In the genomic region with DNA sequence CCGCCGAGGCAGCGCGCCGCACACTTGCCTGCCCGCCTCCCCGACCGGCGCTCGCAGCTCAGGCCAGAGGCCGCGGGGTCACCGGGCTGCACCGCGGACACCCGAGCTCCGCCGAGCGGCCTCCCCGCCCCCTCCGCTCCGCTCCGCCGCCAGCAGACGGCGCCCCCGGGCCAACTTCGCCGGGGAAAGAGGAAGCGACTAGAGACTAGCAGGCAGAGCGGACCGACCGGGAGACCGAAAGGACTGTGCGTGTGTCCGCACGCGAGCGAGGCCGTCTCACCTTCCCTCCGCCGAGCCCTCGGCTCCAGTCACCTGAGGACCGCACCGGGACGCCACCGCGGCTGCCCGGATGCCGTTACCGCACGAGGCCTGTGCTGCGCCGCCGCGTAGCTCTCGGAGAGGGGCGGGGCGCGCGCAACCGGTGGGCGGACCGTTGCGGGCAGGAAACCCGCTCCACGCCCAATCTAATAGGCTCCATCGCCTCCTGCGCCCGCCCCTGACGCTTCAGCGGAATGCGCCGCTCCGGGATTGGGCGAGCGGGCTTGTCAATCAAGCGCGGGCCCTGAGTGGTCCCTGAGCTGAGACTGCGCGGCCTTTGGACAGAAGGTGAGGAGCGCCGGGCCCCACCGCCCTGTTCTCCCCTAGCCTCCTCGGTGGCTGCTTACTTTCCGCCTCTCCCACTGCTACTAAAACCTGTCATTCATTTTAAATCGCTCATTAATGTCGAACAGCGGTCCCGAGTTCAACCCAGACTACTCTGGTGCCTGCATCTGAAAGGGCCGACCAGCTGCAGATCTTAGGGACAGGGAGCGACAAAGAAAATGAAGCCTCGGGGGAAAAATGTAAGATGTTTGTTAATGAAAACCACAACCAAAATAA, we compare ENCODE assay signal across 8 mouse cellular contexts. TPM values are rescaled to one million over a fixed set of nuclear protein-coding genes. Genes with fewer than 3 reads are reported as not detected.
DNase-seq lines count a peak whose midpoint lies in the region; ATAC-seq and TF ChIP-seq lines count a peak whose summit lies in the region.

A gene (minus strand): TSS at position 420 of the 879 bp plus-strand sequence.

- peak; percentile 100 for ATAC-seq in forebrain, postnatal 0 days
- ATAC-seq in lung, embryonic 15.5 days (ENCODE audit: borderline replicate concordance, extremely low read depth, low FRiP score, low TSS enrichment), result peak; percentile 100

- H3K27ac ChIP-seq in MEL (ENCODE audit: control insufficient read depth, low read depth, low read length), result peak within 1 kb of the TSS; percentile 69
- peak within 1 kb of the TSS; percentile 81 for H3K27ac ChIP-seq in cerebellum, adult 2 months (ENCODE audit: insufficient read depth, low read length)
- H3K27ac ChIP-seq in forebrain, postnatal 0 days (ENCODE audit: low read depth, low read length), result peak within 1 kb of the TSS; percentile 82
- H3K27ac ChIP-seq in lung, embryonic 15.5 days, result peak within 1 kb of the TSS; percentile 94

- no peaks in the 10 kb centered on the region for H3K27me3 ChIP-seq in MEL (ENCODE audit: control insufficient read depth in 1 of 2, insufficient read depth in 2 of 2, low read length in 2 of 2)
- no peaks in the 10 kb centered on the region for H3K27me3 ChIP-seq in cerebellum, adult 2 months (ENCODE audit: control insufficient read depth, insufficient read depth, low read length)
- H3K27me3 ChIP-seq in forebrain, postnatal 0 days (ENCODE audit: insufficient read depth, low read length), result no peaks in the 10 kb centered on the region
- no peaks in the 10 kb centered on the region for H3K27me3 ChIP-seq in lung, embryonic 15.5 days

- peaks cover 3 to 10% of the 10 kb centered on the region in 2 experiments; a peak in 2 of 4 replicates for H3K4me1 ChIP-seq in MEL (ENCODE audit: control insufficient read depth in 1 of 2, insufficient read depth in 2 of 2, low read length in 2 of 2)
- H3K4me1 ChIP-seq in cerebellum, adult 2 months (ENCODE audit: control insufficient read depth, insufficient read depth, low read length), result no peaks in the 10 kb centered on the region; the same call in 1 of the 2 replicates
- H3K4me1 ChIP-seq in forebrain, postnatal 0 days (ENCODE audit: insufficient read depth), result peaks cover 8% of the 10 kb centered on the region
- peaks cover 16% of the 10 kb centered on the region; the same call in 1 of the 2 replicates for H3K4me1 ChIP-seq in lung, embryonic 15.5 days

- peak; percentile 98 for DNase-seq in MEL (ENCODE audit: low read depth, low spot score)
- DNase-seq in cerebellum, adult 2 months, result peak; percentile 100
- peak; percentile 99 for DNase-seq in forebrain, postnatal 0 days
- peak; percentile 99 for DNase-seq in heart, postnatal 4 days
- DNase-seq in layer of hippocampus, adult 8-10 months (ENCODE audit: low spot score in 2 of 2), result peak; percentile 98 to 99
- DNase-seq in ovary, adult 18-20 months (ENCODE audit: low spot score), result peak; percentile 97
- DNase-seq in thymus, postnatal 0 days (ENCODE audit: low spot score), result peak; percentile 99

- peak in 2 of 3 experiments; percentile 69 to 92; a peak in 5 of 6 replicates for TF ChIP-seq CTCF in MEL (IDR thresholded peaks at IDR 0.05 in 2 of 3, conservative IDR thresholded peaks at IDR 0.05 in 1 of 3; ENCODE audit: control insufficient read depth in 1 of 3, insufficient read depth in 1 of 3, low read depth in 2 of 3, low read length in 3 of 3, poor library complexity in 1 of 3, severe bottlenecking in 1 of 3)
- TF ChIP-seq CTCF in cerebellum, adult 2 months (IDR thresholded peaks at IDR 0.05; ENCODE audit: borderline replicate concordance, insufficient read depth, low read depth, low read length), result peak; percentile 60; the same call in 1 of the 2 replicates
- TF ChIP-seq CTCF in forebrain, postnatal 0 days (IDR thresholded peaks at IDR 0.05; ENCODE audit: low read depth), result peak; percentile 78

- peaks cover 0 to 20% of the 10 kb centered on the region in 2 experiments; a peak in 2 of 4 replicates for H3K36me3 ChIP-seq in MEL (ENCODE audit: control insufficient read depth in 1 of 2, insufficient read depth in 2 of 2, low read length in 2 of 2)
- H3K36me3 ChIP-seq in forebrain, postnatal 0 days (ENCODE audit: insufficient read depth), result no peaks in the 10 kb centered on the region
- H3K36me3 ChIP-seq in lung, embryonic 15.5 days, result peaks cover 10% of the 10 kb centered on the region; the same call in 1 of the 2 replicates

- H3K4me2 ChIP-seq in forebrain, postnatal 0 days (ENCODE audit: low read depth), result peak within 1 kb of the TSS; percentile 83
- H3K4me2 ChIP-seq in lung, embryonic 15.5 days, result peak within 1 kb of the TSS; percentile 71

- WGBS in cerebellum, adult 2 months, result under 1% methylated on average over 93 of the region's 93 CpGs
- under 1% methylated on average over 86 of the region's 93 CpGs for WGBS in forebrain, postnatal 0 days
- WGBS in lung, embryonic 15.5 days, result under 1% methylated on average over 88 of the region's 93 CpGs

- peak; percentile 22 for TF ChIP-seq RAD21 in MEL (IDR thresholded peaks at IDR 0.05; ENCODE audit: low read depth, low read length)

- peak; percentile 66 to 89 for TF ChIP-seq POLR2A in MEL (IDR thresholded peaks at IDR 0.05; ENCODE audit: control insufficient read depth in 1 of 2, insufficient read depth in 1 of 2, low read depth in 1 of 2, low read length in 2 of 2, poor library complexity in 1 of 2)
- peak; percentile 87 for TF ChIP-seq POLR2A in cerebellum, adult 2 months (IDR thresholded peaks at IDR 0.05; ENCODE audit: borderline replicate concordance, insufficient read depth, low read length)

- H3K9ac ChIP-seq in MEL (ENCODE audit: control insufficient read depth, low read depth, low read length, poor library complexity, severe bottlenecking), result peak within 1 kb of the TSS; percentile 88
- peak within 1 kb of the TSS; percentile 79 for H3K9ac ChIP-seq in forebrain, postnatal 0 days
- peak within 1 kb of the TSS; percentile 91 for H3K9ac ChIP-seq in lung, embryonic 15.5 days

- peaks cover 36% of the 10 kb centered on the region for H3K79me2 ChIP-seq in MEL (ENCODE audit: control insufficient read depth, insufficient read depth, low read length, poor library complexity)

- H3K9me3 ChIP-seq in MEL (replicated peaks; ENCODE audit: insufficient read depth, low read length), result no peaks in the 10 kb centered on the region
- no peaks in the 10 kb centered on the region for H3K9me3 ChIP-seq in forebrain, postnatal 0 days (ENCODE audit: low read length)
- peaks cover 6% of the 10 kb centered on the region; the same call in 1 of the 2 replicates for H3K9me3 ChIP-seq in lung, embryonic 15.5 days

- peak within 1 kb of the TSS; percentile 76 to 91 for H3K4me3 ChIP-seq in MEL (ENCODE audit: control insufficient read depth in 1 of 2, insufficient read depth in 1 of 2, low read depth in 2 of 2, low read length in 2 of 2)
- H3K4me3 ChIP-seq in cerebellum, adult 2 months (replicated peaks; ENCODE audit: insufficient read depth, low read depth, low read length), result peak within 1 kb of the TSS; percentile 90
- H3K4me3 ChIP-seq in forebrain, postnatal 0 days (ENCODE audit: low read depth, low read length), result peak within 1 kb of the TSS; percentile 93
- peak within 1 kb of the TSS; percentile 99 for H3K4me3 ChIP-seq in lung, embryonic 15.5 days

- TF ChIP-seq EP300 in MEL (IDR thresholded peaks at IDR 0.05; ENCODE audit: low read depth in 1 of 2, low read length in 2 of 2), result no peak

TF ChIP-seq in MEL, 35 proteins besides CTCF, POLR2A, EP300 and RAD21 (continues in another document):
- TF ChIP-seq TAL1 (IDR thresholded peaks at IDR 0.05; ENCODE audit: low read length) (no peak), MAX (IDR thresholded peaks at IDR 0.05; ENCODE audit: low read length) (peak; percentile 49; the same call in 1 of the 2 replicates), KAT2A (conservative IDR thresholded peaks at IDR 0.05; ENCODE audit: low read depth, low read length) (no peak; the same call in 1 of the 2 replicates), MAFK (IDR thresholded peaks at IDR 0.05; ENCODE audit: borderline replicate concordance, low read depth, low read length) (no peak), ZMIZ1 (IDR thresholded peaks at IDR 0.05; ENCODE audit: low read depth, low read length) (peak; percentile 86), GABPA (IDR thresholded peaks at IDR 0.05; ENCODE audit: low read depth, low read length) (no peak), MEF2A (IDR thresholded peaks at IDR 0.05; ENCODE audit: extremely low read depth, insufficient replicate concordance, low read depth, low read length, poor library complexity, severe bottlenecking) (no peak), CHD2 (IDR thresholded peaks at IDR 0.05; ENCODE audit: low read length) (0 out of 2 replicates have a peak, but pooled peaks have one; percentile 20), ELF1 (IDR thresholded peaks at IDR 0.05; ENCODE audit: low read depth, low read length) (peak; percentile 22; the same call in 1 of the 2 replicates), MYC (IDR thresholded peaks at IDR 0.05; ENCODE audit: low read depth, low read length) (no peak), USF2 (IDR thresholded peaks at IDR 0.05; ENCODE audit: borderline replicate concordance in 1 of 2, insufficient read depth in 1 of 2, low read depth in 1 of 2, low read length in 2 of 2) (no peak), GATA1 (IDR thresholded peaks at IDR 0.05; ENCODE audit: low read depth, low read length) (no peak), NRF1 (IDR thresholded peaks at IDR 0.05; ENCODE audit: insufficient read depth, low read depth, low read length, poor library complexity, severe bottlenecking) (peak; percentile 74), SMC3 (IDR thresholded peaks at IDR 0.05; ENCODE audit: low read depth, low read length) (peak; percentile 56), TCF12 (IDR thresholded peaks at IDR 0.05; ENCODE audit: low read depth, low read length) (peak; percentile 35), ZNF384 (IDR thresholded peaks at IDR 0.05; ENCODE audit: low read depth, low read length) (0 out of 2 replicates have a peak, but pooled peaks have one; percentile 6), USF1 (IDR thresholded peaks at IDR 0.05; ENCODE audit: low read depth, low read length) (peak; percentile 31; the same call in 1 of the 2 replicates), POLR2AphosphoS5 (IDR thresholded peaks at IDR 0.05; ENCODE audit: borderline replicate concordance, low read depth, low read length) (no peak)

RNA-seq across cellular contexts. Expression of the gene that starts here (rescaled TPM):
- 20.8 and 21.8 TPM in 2 replicates for total RNA-seq in MEL (2012; rRNA removed)
- 10 to 100 TPM in 1 of 2 experiments, not detected in 1; 24.3 TPM for polyA plus RNA-seq in MEL (2012; ENCODE audit: insufficient read depth in 1 of 2, insufficient read length in 2 of 2, low read depth in 1 of 2, low replicate concordance in 2 of 2, missing spikeins in 1 of 2)
- 50.8 and 53.3 TPM in 2 replicates for polyA plus RNA-seq in cerebellum, adult 2 months (2012; rRNA removed)
- 14.7 and 19.5 TPM in 2 replicates for total RNA-seq in forebrain, postnatal 0 days (2014; rRNA removed)
- 24.4 and 28.0 TPM in 2 replicates for polyA plus RNA-seq in forebrain, postnatal 0 days (2015; fragmentation: Nextera tagmentation; extraction: Ambion mirVana)
- total RNA-seq in heart, postnatal 4 days (2021), result 10 to 100 TPM; 41.7 to 52.3 TPM
- total RNA-seq in layer of hippocampus, adult 8-10 months (2022), result 10 to 100 TPM; 35.1 to 36.7 (median 35.7) TPM
- 70.7 and 76.6 TPM in 2 replicates for polyA plus RNA-seq in lung, embryonic 15.5 days (2015; fragmentation: Nextera tagmentation; extraction: Ambion mirVana)
- 116 and 118 TPM in 2 replicates for polyA plus RNA-seq in thymus, postnatal 0 days (2015; fragmentation: Nextera tagmentation; extraction: Ambion mirVana)

Comparison
In these comparisons a context has a peak if more than half of its experiments do, and no peak if none do; other contexts are left out.
1. Peak in every context shown above with its lines: DNase-seq, ATAC-seq, H3K4me3 ChIP-seq and H3K27ac ChIP-seq.